Mouse (Mus musculus): ENCODE data around the gene Krtap9-1. TPM values are rescaled to one million over a fixed set of nuclear protein-coding genes. Genes with fewer than 3 reads are reported as not detected.
"Not testable (repeated sequence)": the region's sequence is repeated elsewhere in the genome, so short reads cannot be mapped to it uniquely, and the experiment has no call there.

Gene Krtap9-1
- polyA plus RNA-seq, 1 experiment from 2014 or later = not detected

DNA sequence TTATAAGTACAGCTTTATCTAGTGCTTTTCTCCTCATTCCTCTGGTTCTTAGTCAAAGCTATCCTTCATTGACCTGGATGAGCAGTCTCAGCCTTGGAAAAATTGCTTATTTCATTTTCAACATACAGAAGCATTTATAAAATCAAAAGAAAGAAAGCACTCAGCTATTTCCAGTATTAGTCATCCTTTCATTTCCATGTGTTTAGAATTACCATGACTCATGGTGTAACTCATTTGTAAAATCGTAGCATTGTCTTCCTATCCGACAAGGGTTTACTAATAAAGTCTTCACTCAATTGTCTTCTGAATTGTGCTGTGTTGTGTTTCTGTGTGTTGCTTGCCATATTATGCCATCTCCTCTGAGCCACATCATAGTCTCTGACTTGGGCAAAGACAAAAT lies 14.4 kb upstream of the Krtap9-1 start:
- Histone ChIP-seq H3K36me3 (ENCODE audit: insufficient read depth, low read length) (no peaks in the 10 kb centered on the region), H3K9me3 (ENCODE audit: low read length) (no peaks in the 10 kb centered on the region), H3K9ac (replicated peaks; ENCODE audit: low read depth) (no peak overlapping the region), H3K4me1 (ENCODE audit: insufficient read depth, low read depth, low read length) (no peaks in the 10 kb centered on the region), H3K27me3 (replicated peaks; ENCODE audit: insufficient read depth, low read length) (no peaks in the 10 kb centered on the region), H3K4me2 (replicated peaks; ENCODE audit: low read depth, low read length) (no peak overlapping the region), H3K27ac (ENCODE audit: low read length) (no peak overlapping the region), H3K4me3 (ENCODE audit: low read depth, low read length) (no peak overlapping the region)
- no peak for DNase-seq (ENCODE audit: low spot score)
- no peak for TF ChIP-seq CTCF (IDR thresholded peaks at IDR 0.05)
- TF ChIP-seq EP300 (IDR thresholded peaks at IDR 0.05) = no peak
- 58% methylated on average over 2 of the region's 2 CpGs for WGBS
- ATAC-seq = no peak

DNA sequence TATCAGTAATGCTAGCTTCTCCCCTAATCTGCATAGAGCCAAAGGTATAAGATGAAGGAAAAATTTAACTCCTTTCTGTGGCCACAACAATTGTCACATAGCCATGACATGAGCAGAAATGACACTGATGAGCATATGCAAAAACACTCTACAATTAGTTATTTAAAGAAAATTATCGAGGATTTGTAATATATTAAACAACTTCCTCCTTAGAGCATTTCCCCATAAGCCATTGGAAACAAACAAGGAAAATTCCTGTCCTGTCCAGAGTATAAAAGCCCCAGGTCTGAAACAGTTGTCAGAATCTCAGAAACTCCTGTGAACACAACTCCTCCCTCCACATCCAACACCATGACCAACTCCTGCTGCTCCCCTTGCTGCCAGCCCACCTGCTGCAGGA lies 9.0 kb upstream of the Krtap9-1 start, which contains the start of gene Gm11559:
Gene Gm11559 (plus strand): TSS at position 301 of the 400 bp plus-strand sequence.
- not testable (repeated sequence) for H3K36me3 ChIP-seq (ENCODE audit: insufficient read depth, low read length); H3K4me2 ChIP-seq (replicated peaks; ENCODE audit: low read depth, low read length); H3K9ac ChIP-seq (replicated peaks; ENCODE audit: low read depth); H3K27ac ChIP-seq (ENCODE audit: low read length); H3K4me3 ChIP-seq (ENCODE audit: low read depth, low read length); H3K27me3 ChIP-seq (replicated peaks; ENCODE audit: insufficient read depth, low read length); ATAC-seq; DNase-seq (ENCODE audit: low spot score); H3K4me1 ChIP-seq (ENCODE audit: insufficient read depth, low read depth, low read length); H3K9me3 ChIP-seq (ENCODE audit: low read length)
- 43% methylated on average over 1 of the region's 1 CpGs for WGBS

DNA sequence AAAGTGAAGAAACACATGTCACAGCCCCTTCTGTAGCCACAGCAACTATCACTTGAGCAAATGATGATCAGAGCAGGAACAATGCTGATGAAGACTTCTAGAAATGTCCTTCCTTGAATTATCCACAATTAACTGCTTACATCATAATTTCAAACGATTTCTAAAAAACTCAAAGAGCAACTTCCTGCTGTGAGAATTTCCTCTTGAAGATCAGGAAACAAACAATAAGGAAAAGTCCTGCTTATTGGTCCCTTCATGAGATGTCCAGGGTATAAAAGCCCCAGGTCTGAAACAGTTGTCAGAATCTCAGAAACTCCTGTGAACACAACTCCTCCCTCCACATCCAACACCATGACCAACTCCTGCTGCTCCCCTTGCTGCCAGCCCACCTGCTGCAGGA lies 5.7 kb downstream of the Krtap9-1 start, which contains the start of gene Gm11567:
Gene Gm11567 (plus strand): TSS at position 301 of the 400 bp plus-strand sequence.
- not testable (repeated sequence) for H3K9ac ChIP-seq (replicated peaks; ENCODE audit: low read depth); H3K4me1 ChIP-seq (ENCODE audit: insufficient read depth, low read depth, low read length); H3K9me3 ChIP-seq (ENCODE audit: low read length); H3K27me3 ChIP-seq (replicated peaks; ENCODE audit: insufficient read depth, low read length); H3K27ac ChIP-seq (ENCODE audit: low read length); H3K4me2 ChIP-seq (replicated peaks; ENCODE audit: low read depth, low read length); H3K4me3 ChIP-seq (ENCODE audit: low read depth, low read length); H3K36me3 ChIP-seq (ENCODE audit: insufficient read depth, low read length); ATAC-seq; DNase-seq (ENCODE audit: low spot score)
- 29% methylated on average over 1 of the region's 1 CpGs for WGBS

DNA sequence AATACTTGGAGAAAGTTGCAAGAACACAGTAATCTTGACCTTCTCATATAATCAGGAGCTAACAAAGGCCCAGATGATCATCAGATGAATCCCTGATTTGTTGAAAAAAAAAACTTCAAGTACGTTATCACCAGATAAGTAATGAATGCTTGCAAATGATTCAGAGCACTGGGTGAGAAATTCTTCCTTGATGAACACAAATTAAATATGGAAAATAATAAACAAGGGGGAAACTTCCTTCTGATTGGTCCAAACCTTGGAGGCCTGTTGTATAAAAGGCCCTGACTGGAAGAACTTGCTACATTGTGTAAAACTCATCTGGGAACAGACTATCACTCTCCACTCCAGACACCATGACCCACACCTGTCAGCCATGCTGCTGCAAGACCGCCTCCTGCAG lies 34.4 kb downstream of the Krtap9-1 start, which contains the start of gene Krtap31-1:
Gene Krtap31-1 (plus strand): TSS at position 301 of the 400 bp plus-strand sequence.
- no peak within 1 kb of the TSS for H3K4me2 ChIP-seq (replicated peaks; ENCODE audit: low read depth, low read length)
- 78% methylated on average over 2 of the region's 2 CpGs for WGBS
- no peak within 1 kb of the TSS for H3K9ac ChIP-seq (replicated peaks; ENCODE audit: low read depth)
- H3K4me1 ChIP-seq (ENCODE audit: insufficient read depth, low read depth, low read length) = no peaks in the 10 kb centered on the region
- no peak within 1 kb of the TSS for H3K4me3 ChIP-seq (ENCODE audit: low read depth, low read length)
- no peaks in the 10 kb centered on the region for H3K27me3 ChIP-seq (replicated peaks; ENCODE audit: insufficient read depth, low read length)
- TF ChIP-seq CTCF (IDR thresholded peaks at IDR 0.05) = no peak
- TF ChIP-seq EP300 (IDR thresholded peaks at IDR 0.05) = no peak
- no peak within 1 kb of the TSS for H3K27ac ChIP-seq (ENCODE audit: low read length)
- no peak for DNase-seq (ENCODE audit: low spot score)
- no peak for ATAC-seq
- no peaks in the 10 kb centered on the region for H3K36me3 ChIP-seq (ENCODE audit: insufficient read depth, low read length)
- H3K9me3 ChIP-seq (ENCODE audit: low read length) = no peaks in the 10 kb centered on the region

DNA sequence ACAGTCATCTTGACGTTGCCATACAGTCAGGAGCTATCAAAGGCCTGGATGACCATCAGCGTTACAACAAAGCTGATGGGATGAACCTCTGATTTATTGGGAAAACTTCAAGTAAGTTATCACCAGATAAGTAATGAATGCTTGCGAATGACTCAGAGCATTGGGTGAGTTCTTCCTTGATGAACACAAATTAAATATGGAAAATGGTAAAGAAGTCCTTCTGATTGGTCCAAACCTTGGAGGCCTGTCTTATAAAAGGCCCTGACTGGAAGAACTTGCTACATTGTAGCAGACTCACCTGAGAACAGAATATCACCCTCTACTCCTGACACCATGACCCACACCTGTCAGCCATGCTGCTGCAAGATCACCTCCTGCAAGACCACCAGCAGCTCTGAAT lies 41.3 kb downstream of the Krtap9-1 start, which contains the start of gene Gm11565:
Gene Gm11565 (plus strand): TSS at position 301 of the 400 bp plus-strand sequence.
- no peaks in the 10 kb centered on the region for H3K9me3 ChIP-seq (ENCODE audit: low read length)
- WGBS = 88% methylated on average over 3 of the region's 3 CpGs
- TF ChIP-seq EP300 (IDR thresholded peaks at IDR 0.05) = no peak
- TF ChIP-seq CTCF (IDR thresholded peaks at IDR 0.05) = no peak
- no peaks in the 10 kb centered on the region for H3K4me1 ChIP-seq (ENCODE audit: insufficient read depth, low read depth, low read length)
- no peak within 1 kb of the TSS for H3K27ac ChIP-seq (ENCODE audit: low read length)
- H3K9ac ChIP-seq (replicated peaks; ENCODE audit: low read depth) = no peak within 1 kb of the TSS
- no peak within 1 kb of the TSS for H3K4me2 ChIP-seq (replicated peaks; ENCODE audit: low read depth, low read length)
- H3K4me3 ChIP-seq (ENCODE audit: low read depth, low read length) = no peak within 1 kb of the TSS
- ATAC-seq (no peak), DNase-seq (ENCODE audit: low spot score) (no peak)
- H3K27me3 ChIP-seq (replicated peaks; ENCODE audit: insufficient read depth, low read length) = no peaks in the 10 kb centered on the region
- no peaks in the 10 kb centered on the region for H3K36me3 ChIP-seq (ENCODE audit: insufficient read depth, low read length)

Other genes with a start within 250 kb of the Krtap9-1 start
- not detected in 2 replicates for gene Krtap4-1, start 245.2 kb upstream of the Krtap9-1 start, polyA plus RNA-seq (2015; fragmentation: Nextera tagmentation; extraction: Ambion mirVana)
- gene Krtap4-2, start 238.3 kb upstream of the Krtap9-1 start, polyA plus RNA-seq (2015; fragmentation: Nextera tagmentation; extraction: Ambion mirVana) = not detected in 2 replicates
- gene Krtap4-7, start 229.3 kb upstream of the Krtap9-1 start, polyA plus RNA-seq (2015; fragmentation: Nextera tagmentation; extraction: Ambion mirVana) = not detected in 2 replicates
- gene Gm11555, start 223.2 kb upstream of the Krtap9-1 start, polyA plus RNA-seq (2015; fragmentation: Nextera tagmentation; extraction: Ambion mirVana) = not detected in 2 replicates
- not detected in 2 replicates for gene Gm11563, start 214.4 kb upstream of the Krtap9-1 start, polyA plus RNA-seq (2015; fragmentation: Nextera tagmentation; extraction: Ambion mirVana)
- not detected in 2 replicates for gene Krtap4-6, start 207.4 kb upstream of the Krtap9-1 start, polyA plus RNA-seq (2015; fragmentation: Nextera tagmentation; extraction: Ambion mirVana)
- not detected in 2 replicates for gene Gm14190, start 182.6 kb upstream of the Krtap9-1 start, polyA plus RNA-seq (2015; fragmentation: Nextera tagmentation; extraction: Ambion mirVana)
- gene Gm14180, start 139.1 kb upstream of the Krtap9-1 start, polyA plus RNA-seq (2015; fragmentation: Nextera tagmentation; extraction: Ambion mirVana) = not detected in 2 replicates
- gene Gm11595, start 100.5 kb upstream of the Krtap9-1 start, polyA plus RNA-seq (2015; fragmentation: Nextera tagmentation; extraction: Ambion mirVana) = not detected in 2 replicates
- gene Krtap4-8, start 92.7 kb upstream of the Krtap9-1 start, polyA plus RNA-seq (2015; fragmentation: Nextera tagmentation; extraction: Ambion mirVana) = not detected in 2 replicates
- gene Krtap4-9, start 88.2 kb upstream of the Krtap9-1 start, polyA plus RNA-seq (2015; fragmentation: Nextera tagmentation; extraction: Ambion mirVana) = not detected in 2 replicates
- not detected in 2 replicates for gene Gm11596, start 79.9 kb upstream of the Krtap9-1 start, polyA plus RNA-seq (2015; fragmentation: Nextera tagmentation; extraction: Ambion mirVana)
- gene Gm11569, start 74.5 kb upstream of the Krtap9-1 start, polyA plus RNA-seq (2015; fragmentation: Nextera tagmentation; extraction: Ambion mirVana) = not detected in 2 replicates
- gene Gm11554, start 68.9 kb upstream of the Krtap9-1 start, polyA plus RNA-seq (2015; fragmentation: Nextera tagmentation; extraction: Ambion mirVana) = not detected in 2 replicates
- gene Krtap4-13, start 63.5 kb upstream of the Krtap9-1 start, polyA plus RNA-seq (2015; fragmentation: Nextera tagmentation; extraction: Ambion mirVana) = not detected in 2 replicates
- not detected in 2 replicates for gene Gm11564, start 57.7 kb upstream of the Krtap9-1 start, polyA plus RNA-seq (2015; fragmentation: Nextera tagmentation; extraction: Ambion mirVana)
- gene 2300003K06Rik, start 35.3 kb upstream of the Krtap9-1 start, polyA plus RNA-seq (2015; fragmentation: Nextera tagmentation; extraction: Ambion mirVana) = not detected in 2 replicates
- gene Krtap4-16, start 21.8 kb upstream of the Krtap9-1 start, polyA plus RNA-seq (2015; fragmentation: Nextera tagmentation; extraction: Ambion mirVana) = not detected in 2 replicates
- gene Gm11568, start 15.5 kb upstream of the Krtap9-1 start, polyA plus RNA-seq (2015; fragmentation: Nextera tagmentation; extraction: Ambion mirVana) = not detected in 2 replicates
- gene Gm11559, start 8.9 kb upstream of the Krtap9-1 start, polyA plus RNA-seq (2015; fragmentation: Nextera tagmentation; extraction: Ambion mirVana) = not detected in 2 replicates
- not detected in 2 replicates for gene Gm11567, start 5.8 kb downstream of the Krtap9-1 start, polyA plus RNA-seq (2015; fragmentation: Nextera tagmentation; extraction: Ambion mirVana)
- not detected in 2 replicates for gene Krtap31-1, start 34.5 kb downstream of the Krtap9-1 start, polyA plus RNA-seq (2015; fragmentation: Nextera tagmentation; extraction: Ambion mirVana)
- gene Gm11565, start 41.4 kb downstream of the Krtap9-1 start, polyA plus RNA-seq (2015; fragmentation: Nextera tagmentation; extraction: Ambion mirVana) = not detected in 2 replicates
- gene Krtap31-2, start 62.9 kb downstream of the Krtap9-1 start, polyA plus RNA-seq (2015; fragmentation: Nextera tagmentation; extraction: Ambion mirVana) = not detected in 2 replicates
- not detected in 2 replicates for gene Krtap9-5, start 75.1 kb downstream of the Krtap9-1 start, polyA plus RNA-seq (2015; fragmentation: Nextera tagmentation; extraction: Ambion mirVana)
- gene Krtap29-1, start 105.7 kb downstream of the Krtap9-1 start, polyA plus RNA-seq (2015; fragmentation: Nextera tagmentation; extraction: Ambion mirVana) = not detected in 2 replicates
- not detected in 2 replicates for gene Krtap16-1, start 113.2 kb downstream of the Krtap9-1 start, polyA plus RNA-seq (2015; fragmentation: Nextera tagmentation; extraction: Ambion mirVana)
- gene Krtap17-1, start 120.6 kb downstream of the Krtap9-1 start, polyA plus RNA-seq (2015; fragmentation: Nextera tagmentation; extraction: Ambion mirVana) = 8.4 and 11.5 TPM in 2 replicates
- gene Krt33a, start 142.8 kb downstream of the Krtap9-1 start, polyA plus RNA-seq (2015; fragmentation: Nextera tagmentation; extraction: Ambion mirVana) = 0.17 and 0.23 TPM in 2 replicates
- gene Krt33b, start 156.5 kb downstream of the Krtap9-1 start, polyA plus RNA-seq (2015; fragmentation: Nextera tagmentation; extraction: Ambion mirVana) = 0.16 TPM in 1 of 2 replicates, not detected in the other
- 0.11 and 0.18 TPM in 2 replicates for gene Krt34, start 168.2 kb downstream of the Krtap9-1 start, polyA plus RNA-seq (2015; fragmentation: Nextera tagmentation; extraction: Ambion mirVana)
- not detected in 2 replicates for gene Krt31, start 177.2 kb downstream of the Krtap9-1 start, polyA plus RNA-seq (2015; fragmentation: Nextera tagmentation; extraction: Ambion mirVana)
- not detected in 2 replicates for gene Krt32, start 214.8 kb downstream of the Krtap9-1 start, polyA plus RNA-seq (2015; fragmentation: Nextera tagmentation; extraction: Ambion mirVana)
- gene Krt35, start 222.9 kb downstream of the Krtap9-1 start, polyA plus RNA-seq (2015; fragmentation: Nextera tagmentation; extraction: Ambion mirVana) = not detected in 2 replicates
- gene Krt36, start 232.2 kb downstream of the Krtap9-1 start, polyA plus RNA-seq (2015; fragmentation: Nextera tagmentation; extraction: Ambion mirVana) = 0.11 TPM in 1 of 2 replicates, not detected in the other
- 0.60 and 0.68 TPM in 2 replicates for gene Krt13, start 248.2 kb downstream of the Krtap9-1 start, polyA plus RNA-seq (2015; fragmentation: Nextera tagmentation; extraction: Ambion mirVana)

Measured in lung, postnatal 0 days (tissue).